Mouse (Mus musculus) kidney, adult 2 months (tissue): ENCODE measurements around the gene Gm7075.
"Not testable (repeated sequence)": the region's sequence is repeated elsewhere in the genome, so short reads cannot be mapped to it uniquely, and the experiment has no call there.

ENCODE experiments used
- CTCF ChIP-seq: fragments of 200-500 bp; conservative IDR thresholded peaks from 2 replicates; pipeline ENCODE4 v1.5.1; 2011; ENCODE audit warnings: low read depth, mild to moderate bottlenecking, control low read depth, low read length, moderate library complexity, mixed read lengths; ENCODE audit not compliant: insufficient read depth, insufficient read length
- POLR2A ChIP-seq: fragments of 200-500 bp; IDR thresholded peaks from one replicate; pipeline ENCODE4 v1.6.1; 2011; ENCODE audit warnings: low read depth, low read length, control low read depth

- TF ChIP-seq CTCF, POLR2A: not testable (repeated sequence)
These were observed 35.7 kb downstream of the Gm7075 start for GRCm38 (mm10) chr10:63385897-63386296.
